Mouse (Mus musculus): Measurements from ENCODE around the gene Elmo1.

Gene Elmo1

DNA sequence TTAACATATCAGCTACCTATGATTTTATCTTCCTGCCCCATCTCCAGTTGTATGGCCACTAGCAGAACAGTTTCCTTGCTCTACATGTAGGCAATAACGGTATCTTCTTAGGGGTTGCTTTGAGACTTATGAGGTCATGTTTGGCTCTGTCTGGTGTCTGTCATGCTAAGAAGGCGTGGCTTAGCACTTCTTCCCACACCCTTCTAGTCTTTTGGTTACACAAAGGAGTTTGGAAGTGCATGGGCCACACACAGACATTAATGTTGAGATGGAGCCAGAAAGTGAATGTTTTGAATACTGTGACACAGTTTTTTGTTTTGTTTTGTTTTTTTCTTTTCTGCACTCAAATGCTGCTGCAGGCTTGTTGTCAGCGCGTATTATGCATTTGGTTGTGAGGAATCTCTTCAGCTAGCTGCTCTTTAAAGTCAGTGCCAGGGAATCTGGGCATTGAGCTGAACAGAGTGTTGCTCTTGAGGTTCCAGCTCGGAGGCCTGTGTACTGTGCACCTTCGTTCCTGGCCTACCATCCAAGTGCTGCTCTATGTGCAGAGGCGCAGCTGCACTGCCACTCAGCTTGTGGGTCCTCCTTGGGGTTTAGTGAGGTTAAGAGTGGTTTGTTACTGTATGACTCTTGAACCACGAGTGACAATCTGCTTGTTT lies 31.1 kb downstream of the Elmo1 start:
- no peak for DNase-seq (ENCODE audit: extremely low spot score, low read depth, low spot score)

DNA sequence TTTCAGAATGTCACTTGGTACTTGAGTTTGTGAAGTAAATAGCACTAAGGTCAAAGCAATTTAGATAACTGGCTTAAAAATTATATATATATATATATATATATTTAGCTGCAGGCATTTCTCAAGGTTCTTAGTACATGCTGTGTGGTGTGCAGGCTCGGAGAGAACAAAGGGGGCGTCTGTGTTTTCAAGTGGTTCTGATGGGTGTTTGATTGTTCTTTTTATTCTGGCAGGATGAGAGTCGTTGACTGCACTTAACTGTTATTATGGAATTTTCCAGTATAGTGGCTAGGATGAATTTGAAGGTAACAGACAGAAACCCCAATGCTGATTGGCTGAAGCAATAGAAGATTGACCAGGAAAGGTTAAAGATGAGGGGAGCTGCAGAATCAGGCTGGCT lies 33.6 kb downstream of the Elmo1 start:
- no peak for DNase-seq (ENCODE audit: extremely low spot score, low read depth, low spot score)

DNA sequence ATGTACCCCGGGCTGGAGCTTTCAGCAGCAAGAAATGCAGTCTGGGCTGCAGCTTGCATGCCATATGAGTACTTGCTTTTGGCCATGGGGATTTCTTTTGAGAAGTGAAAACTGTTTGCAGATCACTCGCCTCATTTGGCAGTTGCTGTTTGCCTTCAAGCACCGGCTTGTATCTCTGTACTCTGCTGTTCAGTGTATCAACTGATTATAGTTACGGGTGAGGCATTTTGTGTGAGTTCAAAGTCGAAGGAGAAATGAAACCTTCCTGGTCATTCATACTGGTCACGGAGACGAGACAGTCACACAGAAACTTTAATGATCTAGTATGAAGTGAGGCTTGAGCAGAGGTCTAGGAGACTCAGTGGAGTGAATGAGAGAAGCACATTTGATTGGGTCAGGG lies 34.6 kb downstream of the Elmo1 start:
- DNase-seq (ENCODE audit: extremely low spot score, low read depth, low spot score) = no peak

DNA sequence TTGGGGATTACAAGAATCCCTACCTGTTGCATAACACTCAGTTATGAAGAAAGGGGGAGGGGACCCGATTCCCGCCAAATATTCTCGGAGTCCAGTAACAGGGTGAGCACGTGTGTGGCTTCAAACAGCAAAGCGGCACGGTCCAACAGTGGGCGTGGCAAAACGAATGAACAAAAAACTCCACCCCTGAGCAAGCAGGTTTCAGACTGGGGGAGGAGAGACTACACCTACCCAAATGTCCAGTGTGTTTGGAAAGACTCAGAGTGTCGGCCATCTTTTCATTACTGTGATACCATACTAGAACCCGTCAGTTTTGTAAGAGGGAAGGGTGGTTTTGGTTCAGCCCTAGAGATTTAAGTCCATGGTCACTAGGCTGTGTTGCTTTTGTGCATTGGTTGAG lies 35.4 kb downstream of the Elmo1 start:
- no peak for DNase-seq (ENCODE audit: extremely low spot score, low read depth, low spot score)

DNA sequence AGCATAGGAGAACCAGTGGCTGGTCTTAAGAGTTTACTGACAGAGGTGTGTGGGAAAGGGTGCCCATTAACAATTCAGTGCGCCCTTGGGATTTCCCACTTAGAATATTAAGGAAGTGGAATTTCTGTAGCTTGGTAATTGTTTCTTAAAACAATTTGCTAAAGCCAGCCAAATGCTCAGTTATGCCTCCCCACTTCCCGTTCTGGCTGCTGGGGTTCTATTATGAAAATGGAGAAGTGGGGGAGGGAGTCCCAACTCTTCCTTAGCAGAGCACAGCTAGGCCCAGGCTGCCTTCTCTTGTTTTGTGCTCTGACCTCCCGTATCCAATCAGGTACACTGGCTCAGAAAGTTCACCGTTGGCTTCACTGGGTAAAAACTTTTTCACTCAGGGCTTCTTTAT lies 37.2 kb downstream of the Elmo1 start:
- DNase-seq (ENCODE audit: extremely low spot score, low read depth, low spot score) = no peak

DNA sequence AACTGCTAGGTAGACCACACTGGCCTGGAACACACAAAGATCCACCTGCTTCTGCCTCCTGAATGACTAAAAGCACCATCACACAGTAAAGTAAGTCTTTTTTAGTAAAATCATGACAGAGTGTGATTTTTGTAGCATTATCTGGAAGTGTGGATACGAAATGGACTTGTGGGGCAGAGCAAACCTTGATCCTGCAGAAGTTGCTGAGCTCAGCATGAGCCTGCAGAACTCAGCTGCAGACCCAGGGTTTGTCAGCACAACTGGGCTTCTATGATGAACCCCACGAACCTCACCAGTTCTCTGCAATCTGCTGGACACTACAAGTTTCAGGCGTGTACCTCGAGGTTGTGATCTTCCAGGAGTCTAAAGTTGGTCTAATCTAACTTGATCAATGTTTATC lies 37.7 kb downstream of the Elmo1 start:
- no peak for DNase-seq (ENCODE audit: extremely low spot score, low read depth, low spot score)

DNA sequence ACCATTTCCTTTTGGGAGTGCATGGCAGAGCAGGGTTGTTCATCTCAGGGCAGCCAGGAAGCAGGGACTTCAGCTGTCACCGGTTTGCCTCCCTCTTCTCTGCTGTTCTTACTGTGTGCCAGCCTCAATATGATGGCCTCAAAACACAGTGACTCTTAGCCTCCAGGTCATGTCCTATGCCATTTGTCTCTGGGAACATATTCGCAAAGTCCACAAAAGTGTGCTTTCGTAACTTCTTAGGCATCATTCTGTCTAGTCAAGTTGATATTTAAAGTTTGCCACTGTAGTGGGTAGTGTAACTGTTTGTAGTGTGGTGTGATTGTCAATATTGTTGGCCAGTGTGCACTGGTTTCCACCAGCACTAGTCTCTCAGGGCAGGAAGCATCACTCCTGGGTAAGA lies 40.3 kb downstream of the Elmo1 start:
- DNase-seq (ENCODE audit: extremely low spot score, low read depth, low spot score) = no peak

DNA sequence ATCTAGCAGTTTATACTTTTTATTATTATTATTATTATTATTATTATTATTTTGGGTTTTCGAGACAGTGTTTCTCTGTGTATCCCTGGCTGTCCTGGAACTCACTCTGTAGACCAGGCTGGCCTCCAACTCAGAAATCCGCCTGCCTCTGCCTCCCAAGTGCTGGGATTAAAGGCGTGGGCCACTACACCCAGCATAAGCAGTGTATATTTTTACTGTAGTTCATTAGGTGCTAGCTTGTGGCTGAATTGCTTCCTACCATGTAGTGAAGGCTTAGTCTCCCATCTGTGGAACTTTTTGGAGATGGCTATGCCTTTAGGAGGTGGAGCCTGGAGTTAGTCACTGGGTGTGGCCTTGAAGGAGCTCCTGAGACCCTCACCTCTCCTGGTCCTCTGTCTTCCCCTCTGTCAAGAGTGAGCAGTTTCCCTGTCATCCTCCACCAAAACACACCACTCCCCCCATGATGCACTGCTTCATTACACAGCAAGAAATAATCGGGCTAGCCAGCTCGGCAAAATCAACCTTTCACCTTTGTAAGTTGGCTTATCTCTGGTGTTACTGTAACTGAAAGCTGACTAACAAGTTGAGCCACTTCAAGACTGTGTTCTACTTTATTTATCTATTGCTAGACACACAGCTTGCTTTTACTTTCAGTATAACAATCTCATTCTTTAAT lies 41.1 kb downstream of the Elmo1 start:
- DNase-seq (ENCODE audit: extremely low spot score, low read depth, low spot score) = no peak

DNA sequence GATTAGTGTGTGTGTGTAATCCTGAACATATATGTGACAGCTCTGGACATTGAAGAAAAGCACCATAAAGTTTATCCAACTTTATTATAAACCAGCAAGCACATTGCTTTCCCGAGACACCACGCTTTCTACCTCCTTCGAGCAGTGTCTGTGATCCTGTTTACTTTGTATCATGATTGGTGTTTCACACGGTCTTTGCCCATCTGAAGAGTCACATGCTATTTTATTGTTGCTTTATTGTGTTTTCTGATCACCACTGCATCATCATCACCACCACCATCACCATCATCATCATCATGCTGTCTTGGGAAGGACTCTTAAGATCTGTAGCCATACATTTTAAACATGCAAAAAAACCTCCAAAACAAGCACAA lies 41.6 kb downstream of the Elmo1 start:
- no peak for DNase-seq (ENCODE audit: extremely low spot score, low read depth, low spot score)

DNA sequence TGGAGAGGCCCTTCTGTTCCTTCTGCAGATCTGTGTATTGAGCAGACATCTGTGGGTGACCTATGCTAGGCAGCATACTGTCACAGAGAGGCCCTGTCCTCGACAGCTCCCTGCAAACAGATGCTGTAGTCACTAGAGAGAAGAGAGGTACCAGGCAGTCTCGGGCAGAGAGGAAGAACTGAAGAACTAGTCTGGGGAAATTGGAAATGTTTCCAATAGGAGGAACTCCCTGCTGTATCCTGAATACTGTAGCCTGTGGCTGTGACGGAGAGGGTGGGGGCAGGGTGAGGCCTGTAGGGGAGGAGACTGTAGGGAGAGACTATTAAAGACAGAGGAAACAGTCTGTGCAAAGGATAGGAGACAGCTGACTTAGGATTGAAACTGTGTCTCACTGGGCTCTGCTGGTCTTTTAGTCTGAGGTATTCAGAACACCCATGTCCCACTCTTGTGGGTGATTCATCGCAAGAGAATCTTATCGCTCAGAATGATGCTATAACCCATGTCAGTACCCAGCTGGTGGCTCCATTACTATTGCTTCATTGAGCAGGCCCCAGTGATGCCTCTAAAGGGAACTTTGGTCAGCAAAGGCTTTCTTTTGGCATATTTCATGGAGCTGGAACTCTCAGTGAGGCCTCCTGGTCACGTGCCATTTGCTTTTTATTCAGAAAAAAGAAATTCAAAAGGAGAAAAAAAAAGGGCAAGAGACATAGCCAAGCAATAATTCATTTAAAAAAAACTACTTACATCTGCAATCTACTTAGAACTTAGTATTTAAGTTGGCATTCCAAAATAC lies 43.4 kb downstream of the Elmo1 start:
- DNase-seq (ENCODE audit: extremely low spot score, low read depth, low spot score) = no peak

DNA sequence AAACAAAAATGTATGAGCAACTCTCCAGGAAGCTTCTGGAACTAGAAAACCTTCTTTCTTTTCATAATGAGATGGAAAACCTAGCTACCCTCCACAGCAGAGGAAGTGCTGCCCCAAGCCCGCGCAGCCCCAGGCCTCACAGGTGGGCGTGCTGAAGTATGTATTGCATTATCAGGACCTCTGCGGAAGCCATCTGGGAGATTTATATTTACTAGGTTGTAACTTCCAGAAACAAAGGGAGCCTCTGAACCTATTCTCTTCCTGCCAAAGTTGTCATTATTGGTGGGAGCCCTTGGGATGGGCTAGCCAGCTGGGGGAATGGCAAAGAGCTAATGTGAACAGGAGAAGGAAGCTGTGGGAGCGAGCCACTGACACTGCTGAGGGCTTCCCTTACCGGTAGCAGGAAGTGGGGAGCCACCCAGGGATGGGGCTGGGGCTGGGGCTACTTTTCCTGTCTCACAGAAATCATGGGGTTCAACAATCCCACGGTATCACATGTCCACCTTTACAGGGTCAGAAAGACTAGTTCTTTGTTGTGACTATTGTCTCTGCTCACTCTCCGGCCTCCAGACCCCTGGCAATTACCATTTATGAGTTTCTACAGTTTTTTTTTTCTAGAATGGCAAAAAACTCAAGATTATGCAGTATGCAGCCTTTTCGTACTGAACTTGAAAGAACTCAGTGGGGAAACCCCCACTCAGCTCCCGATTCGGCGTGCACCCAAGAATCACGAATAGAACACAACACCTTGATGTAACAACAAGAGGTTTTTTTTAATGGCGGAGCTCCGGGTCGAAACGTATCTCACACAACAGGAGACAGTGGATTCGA lies 44.2 kb downstream of the Elmo1 start:
- DNase-seq (ENCODE audit: extremely low spot score, low read depth, low spot score) = no peak

DNA sequence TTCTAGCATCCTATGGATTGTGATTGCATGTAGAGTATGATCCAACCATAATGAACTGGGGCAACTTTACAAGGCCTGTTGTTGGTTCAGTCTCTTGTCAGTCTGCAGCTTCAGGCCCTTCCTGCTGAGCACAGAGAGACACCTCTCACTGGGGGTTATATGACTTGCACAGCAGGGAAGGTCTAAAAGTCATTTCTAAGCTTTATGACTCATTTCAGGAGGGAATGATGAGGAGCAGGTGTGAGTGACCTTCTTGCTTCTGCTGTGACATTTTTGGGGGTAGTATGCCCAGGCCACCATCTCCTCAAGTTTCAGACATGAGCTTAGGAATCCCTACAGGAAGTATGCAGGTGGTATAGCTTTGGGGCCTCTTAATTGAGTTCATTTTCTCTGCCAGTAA lies 46.4 kb downstream of the Elmo1 start:
- no peak for DNase-seq (ENCODE audit: extremely low spot score, low read depth, low spot score)

DNA sequence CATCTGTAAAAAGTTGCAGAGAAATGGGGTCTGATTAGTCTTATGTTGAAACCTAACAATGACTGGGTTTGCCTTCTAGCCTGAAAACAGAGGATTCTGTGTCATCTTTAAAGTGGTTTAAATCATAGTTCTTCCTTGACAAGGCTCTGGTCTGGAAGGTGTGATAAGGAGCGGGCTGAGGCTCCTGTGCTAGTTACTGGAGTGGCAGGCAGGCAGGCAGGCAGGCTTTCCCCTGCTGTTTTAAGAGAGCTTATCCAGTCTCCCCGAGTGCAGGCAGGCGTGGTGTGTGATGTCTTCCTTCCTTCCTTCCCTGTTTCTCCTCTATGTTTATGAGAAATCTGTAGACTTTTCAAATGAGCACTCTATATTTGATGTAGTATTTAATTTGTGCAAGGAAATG lies 48.1 kb downstream of the Elmo1 start:
- DNase-seq (ENCODE audit: extremely low spot score, low read depth, low spot score) = no peak

DNA sequence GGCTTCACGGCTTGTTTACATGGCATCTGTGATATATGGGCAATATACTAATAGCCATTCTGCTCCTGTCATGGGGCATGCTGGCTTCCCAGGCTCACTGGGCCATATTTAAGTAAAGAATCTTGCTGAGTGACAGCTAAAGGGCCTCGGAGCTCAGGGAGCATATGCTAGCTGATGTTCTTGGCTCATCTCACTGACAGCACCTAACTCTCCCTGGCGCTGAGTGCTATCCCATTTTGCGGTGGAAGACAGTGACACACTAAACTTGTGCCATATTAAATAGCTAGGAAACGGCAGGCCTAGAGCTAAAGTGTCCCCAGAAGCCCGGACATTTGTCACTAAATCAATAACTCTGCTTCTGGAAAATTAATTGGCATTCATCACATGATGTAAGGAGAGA lies 48.7 kb downstream of the Elmo1 start:
- DNase-seq (ENCODE audit: extremely low spot score, low read depth, low spot score) = no peak

DNA sequence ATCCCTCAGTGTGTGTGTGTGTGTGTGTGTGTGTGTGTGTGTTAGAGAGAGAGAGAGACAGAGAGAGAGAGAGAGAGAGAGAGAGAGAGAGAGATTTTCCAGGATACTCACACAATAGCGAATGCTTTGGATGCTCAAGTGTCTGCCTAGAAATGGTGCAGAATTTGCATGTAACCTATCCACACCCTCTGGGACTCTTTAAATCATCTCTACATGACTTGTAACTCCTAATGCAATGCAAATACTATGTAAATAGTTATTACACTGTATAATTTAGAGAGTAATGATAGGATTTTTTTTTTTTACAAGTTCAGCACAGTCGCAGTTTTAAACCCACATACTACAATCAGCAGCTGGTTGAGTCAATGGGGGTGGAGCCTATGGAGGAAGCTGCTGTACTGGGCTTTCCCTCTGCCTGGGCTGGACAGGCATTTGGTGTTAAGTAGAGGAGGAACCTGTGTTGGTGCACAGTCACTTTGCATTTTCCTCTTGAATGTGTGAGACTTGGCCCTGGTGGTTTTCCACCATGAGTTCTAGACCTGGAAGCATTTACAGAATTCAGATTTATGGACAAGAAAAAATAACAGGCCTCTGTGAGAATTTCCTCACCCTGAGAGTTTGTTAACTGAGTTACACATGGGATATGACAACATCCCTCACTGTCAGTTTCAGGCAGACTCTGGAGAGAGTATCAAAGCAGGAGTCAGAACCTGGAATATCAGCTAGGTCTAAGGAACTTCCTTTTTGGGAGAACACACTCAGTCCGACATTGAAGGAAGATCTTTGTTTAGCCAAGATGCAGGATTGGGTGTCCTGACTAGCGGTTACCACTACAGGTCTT lies 49.6 kb downstream of the Elmo1 start:
- no peak for DNase-seq (ENCODE audit: extremely low spot score, low read depth, low spot score)

DNA sequence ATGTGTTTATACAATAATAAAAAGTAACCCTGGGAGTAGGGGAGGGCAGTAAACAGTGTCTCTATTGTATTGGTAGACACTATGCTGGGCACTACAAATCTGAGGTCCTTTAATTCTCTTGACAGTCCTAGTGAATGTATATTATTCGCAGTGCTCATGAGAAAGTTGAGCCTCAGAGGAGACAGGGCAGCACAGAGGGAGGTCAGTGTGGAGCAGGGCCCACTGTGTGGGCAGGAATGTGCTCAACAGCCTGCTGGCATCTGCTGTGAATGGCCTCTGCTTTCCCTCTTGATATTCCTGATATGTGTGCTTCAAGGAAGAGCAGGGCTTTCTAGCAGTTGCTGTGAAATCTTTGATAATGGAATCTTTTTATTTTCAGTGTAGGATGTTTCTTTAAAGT lies 52.2 kb downstream of the Elmo1 start:
- no peak for DNase-seq (ENCODE audit: extremely low spot score, low read depth, low spot score)

DNA sequence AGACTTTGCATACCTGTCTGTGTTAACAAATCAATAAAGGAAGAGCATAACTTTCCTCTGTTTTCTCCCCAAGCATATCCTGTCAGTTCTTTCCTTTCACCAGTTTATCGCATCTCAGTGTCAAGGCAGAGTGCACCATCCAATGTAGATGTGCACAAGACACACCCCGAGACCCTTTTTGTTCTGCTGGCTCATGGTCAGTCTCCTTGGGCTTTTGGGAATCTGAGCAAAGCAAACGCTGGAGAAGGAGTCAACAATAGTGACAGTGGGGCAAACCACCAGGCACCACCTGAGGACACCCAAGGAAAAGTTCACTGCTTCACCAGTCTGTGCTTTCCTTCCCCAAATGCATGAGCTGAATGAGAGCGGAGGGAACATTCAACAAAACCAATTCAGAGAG lies 56.5 kb downstream of the Elmo1 start:
- DNase-seq (ENCODE audit: extremely low spot score, low read depth, low spot score) = no peak

DNA sequence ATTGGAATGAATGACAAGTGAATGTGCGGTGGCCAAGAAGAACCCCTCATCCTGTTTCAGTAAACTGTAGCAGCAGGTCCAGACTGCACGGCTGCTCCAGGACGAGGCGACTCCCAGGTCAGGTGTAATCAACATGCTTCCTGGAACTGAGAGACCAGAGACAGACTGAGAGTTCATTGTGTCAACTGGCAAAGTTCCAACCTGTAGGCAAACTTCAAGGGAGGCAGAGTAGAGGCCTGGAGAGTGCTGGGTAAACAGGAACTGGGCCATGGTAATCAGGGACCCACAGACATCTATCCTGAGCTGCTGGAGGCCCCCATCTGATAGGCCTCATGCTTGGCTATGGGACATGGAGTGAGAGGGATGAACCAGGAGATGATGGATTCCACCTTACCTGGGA lies 57.3 kb downstream of the Elmo1 start:
- no peak for DNase-seq (ENCODE audit: extremely low spot score, low read depth, low spot score)

DNA sequence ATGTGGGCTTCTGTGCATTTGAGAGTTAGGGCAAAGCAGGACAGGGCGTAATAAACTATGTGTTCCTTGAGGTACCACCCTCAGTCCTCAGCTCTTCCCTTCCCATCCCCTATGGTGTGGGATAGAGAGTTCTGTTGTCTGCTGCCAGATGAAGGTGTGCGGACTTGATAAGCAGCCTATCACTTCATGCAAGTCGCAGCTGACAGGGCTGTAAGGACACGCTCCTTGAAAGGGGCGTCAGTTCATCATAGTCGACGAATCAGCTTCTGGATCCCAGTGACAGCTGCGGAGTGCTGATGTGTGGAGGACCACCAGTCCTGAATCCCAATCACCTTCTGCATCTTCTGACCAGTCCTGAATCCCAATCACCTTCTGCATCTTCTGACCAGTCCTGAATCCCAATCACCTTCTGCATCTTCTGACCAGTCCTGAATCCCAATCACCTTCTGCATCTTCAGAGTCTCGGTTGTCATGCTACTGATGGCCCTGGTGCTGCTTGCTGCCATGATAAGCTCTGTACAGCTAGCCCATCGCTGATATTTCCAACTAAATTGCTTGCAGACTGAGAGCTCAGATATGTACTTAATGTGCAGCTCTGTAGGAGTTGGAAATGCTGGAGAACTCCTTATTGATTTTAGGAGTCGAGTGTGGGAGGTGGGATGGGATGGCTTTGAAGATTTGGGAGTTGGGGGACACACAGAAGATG lies 59.9 kb downstream of the Elmo1 start:
- no peak for DNase-seq (ENCODE audit: extremely low spot score, low read depth, low spot score)

Data from hindlimb bud, embryonic 11.5 days (tissue).